Mouse (Mus musculus) embryonic fibroblast, embryonic 13.5 days (primary cell): ENCODE data around the gene Hddc3.

Source experiments
- CTCF ChIP-seq: IDR thresholded peaks from 2 replicates; pipeline ENCODE4 v1.5.1; 2011; ENCODE audit warnings: mild to moderate bottlenecking, control low read depth, low read length, moderate library complexity, borderline replicate concordance; ENCODE audit not compliant: insufficient read depth
- POLR2A ChIP-seq: IDR thresholded peaks from 2 replicates; pipeline ENCODE4 v1.6.1; 2011; ENCODE audit warnings: low read depth, mild to moderate bottlenecking, control low read depth, low read length, moderate library complexity

GRCm38 (mm10) chr7:80372166-80372565 is 29.3 kb downstream of the Hddc3 start:
- no peak for TF ChIP-seq CTCF
- no peak for TF ChIP-seq POLR2A
